Mouse (Mus musculus) MEL-GATA-1-ER (cell line): ENCODE results near the gene Cnpy3.

ENCODE experiments used
- DNase-seq: peaks from one replicate; pipeline ENCODE4 v3.0.0-alpha.2; 2012; ENCODE audit warnings: low read depth; ENCODE audit errors: extremely low read depth

Cnpy3 gene

DNA sequence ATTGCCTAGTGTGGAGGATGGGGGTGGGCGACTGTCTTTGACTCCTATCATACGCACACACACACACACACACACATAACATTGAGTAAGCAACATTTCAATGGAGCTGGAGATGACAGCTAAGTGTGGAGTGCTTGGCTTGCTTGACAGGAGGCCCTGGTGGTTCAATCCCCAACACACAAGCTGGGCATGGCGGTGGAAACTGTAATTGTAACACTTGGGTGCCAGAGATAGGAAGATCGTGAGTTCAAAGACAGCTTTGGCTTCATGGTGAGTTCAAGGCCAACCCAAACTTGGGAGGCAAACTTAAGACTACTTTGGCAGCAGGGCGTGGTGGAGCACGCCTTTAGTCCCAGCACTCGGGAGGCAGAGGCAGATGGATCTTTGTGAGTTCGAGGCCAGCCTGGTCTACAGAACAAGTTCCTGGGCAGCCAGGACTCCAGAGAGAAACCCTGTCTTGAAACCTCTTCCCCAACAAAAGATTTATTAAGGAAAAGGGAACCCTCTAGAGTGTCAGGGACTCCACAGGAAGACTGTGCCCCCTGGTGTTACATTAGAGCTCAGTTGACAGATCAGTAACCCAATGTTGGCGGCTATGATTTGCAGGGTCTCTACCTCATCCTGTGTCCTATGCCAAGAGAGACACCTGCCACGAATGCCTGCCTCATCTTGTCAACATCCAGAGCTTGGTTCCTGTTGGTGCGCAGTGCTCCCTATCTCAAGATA is 37.1 kb downstream of the Cnpy3 start:
- no peak for DNase-seq

DNA sequence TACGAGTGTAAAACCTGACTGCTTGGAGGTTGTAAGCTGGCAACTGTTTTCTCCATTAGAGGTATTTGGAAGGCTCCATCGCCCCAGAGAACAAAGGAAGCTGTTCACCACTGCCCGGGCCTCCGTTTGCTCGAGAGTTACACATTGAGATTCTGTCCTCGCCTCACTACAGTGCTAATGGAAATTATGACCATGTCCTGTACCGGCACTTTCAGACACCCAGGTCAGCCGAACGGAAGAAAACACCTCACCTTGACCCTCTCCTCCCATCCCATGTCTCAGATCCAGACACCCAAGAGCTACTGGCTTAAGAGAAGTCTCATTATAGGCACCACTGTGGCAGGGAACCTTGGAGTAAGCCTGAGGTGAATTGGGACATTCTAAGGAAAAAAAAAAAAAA is 38.2 kb downstream of the Cnpy3 start:
- no peak for DNase-seq

GRCm38 (mm10) chr17:46712442-46712841 is 39.6 kb downstream of the Cnpy3 start:
- peak; percentile 23 for DNase-seq

- no peak for DNase-seq
Observed at GRCm38 (mm10) chr17:46711612-46712271, 40.3 kb downstream of the Cnpy3 start.

DNA sequence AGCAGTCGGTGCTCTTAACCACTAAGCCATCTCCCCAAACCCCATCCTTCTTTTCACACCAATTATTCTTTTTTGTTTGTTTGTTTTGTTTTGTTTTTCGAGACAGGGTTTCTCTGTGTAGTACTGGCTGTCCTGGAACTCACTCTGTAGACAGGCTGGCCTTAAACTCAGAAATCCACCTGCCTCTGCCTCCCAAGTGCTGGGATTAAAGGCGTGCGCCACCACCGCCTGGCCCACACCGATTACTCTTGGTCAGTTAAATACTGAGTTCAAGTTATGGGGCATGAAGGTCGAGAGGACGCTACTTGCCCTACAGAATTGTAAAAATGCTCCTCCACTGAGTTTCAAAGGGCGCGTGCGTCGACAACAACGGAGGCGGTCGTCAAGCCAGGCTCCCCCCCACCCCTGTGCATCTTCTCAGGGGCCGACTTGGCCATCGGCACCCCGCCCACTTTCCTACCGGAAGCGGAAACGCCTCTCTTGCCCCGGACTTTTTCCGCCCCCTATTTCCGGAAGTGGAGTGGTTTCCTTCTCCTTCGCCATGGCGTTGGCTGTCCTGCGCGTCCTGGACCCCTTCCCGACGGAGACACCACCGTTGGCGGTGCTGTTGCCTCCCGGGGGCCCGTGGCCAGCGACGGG is 40.9 kb downstream of the Cnpy3 start, which contains the start of gene Pex6:
TSS of gene Pex6 (plus strand) at position 505 of the 639 bp plus-strand sequence.
- peak; percentile 84 for DNase-seq

- no peak for DNase-seq
Observed at GRCm38 (mm10) chr17:46706375-46707089, 45.5 kb downstream of the Cnpy3 start.

DNA sequence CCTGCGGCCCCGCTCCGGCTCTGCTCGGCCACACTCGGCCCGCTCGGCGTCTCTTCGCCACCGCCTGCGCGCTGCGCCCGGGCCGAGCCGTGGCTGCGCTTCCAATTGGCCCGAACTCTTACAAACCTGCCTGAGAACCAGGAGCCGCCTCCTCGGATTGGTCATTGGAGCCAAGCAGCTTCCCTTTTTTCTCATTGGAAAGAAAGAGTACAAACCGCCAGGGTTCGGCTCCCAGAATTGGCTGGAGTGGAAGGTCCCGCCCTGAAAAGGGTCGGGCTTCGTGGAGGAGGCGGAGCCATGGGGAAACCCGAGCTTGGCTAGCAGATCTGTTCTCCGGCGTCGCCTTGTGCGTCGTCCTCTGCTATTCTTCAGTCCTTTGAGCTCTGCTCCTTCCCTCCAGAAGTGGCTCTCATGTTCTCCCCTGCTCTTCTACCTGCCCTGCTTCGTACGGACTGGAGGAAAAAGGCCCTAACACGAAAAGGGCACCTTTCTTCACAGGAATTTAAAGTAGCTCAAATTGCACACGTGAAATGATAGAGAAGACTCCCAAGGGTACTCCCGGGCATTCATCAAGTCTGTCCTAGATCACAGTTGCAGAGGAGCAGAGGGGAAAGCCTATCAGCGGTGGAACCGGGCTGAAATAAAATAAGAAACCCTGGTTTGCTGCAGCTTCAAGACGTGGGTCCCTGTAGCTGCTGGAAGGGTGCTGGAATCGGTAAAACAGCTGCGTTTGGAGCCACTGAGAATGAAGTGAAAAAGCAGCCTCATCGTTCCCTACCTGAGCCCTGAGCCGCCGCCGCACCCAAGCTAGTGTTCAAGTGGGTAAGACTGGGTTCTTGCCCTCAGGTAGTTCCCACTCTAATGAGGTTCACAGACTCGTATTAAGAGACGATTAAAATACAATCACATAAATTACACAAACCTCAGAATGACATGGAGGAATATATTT is 46.9 kb downstream of the Cnpy3 start, which contains the start of gene Ppp2r5d:
TSS of gene Ppp2r5d (minus strand) at position 225 of the 949 bp plus-strand sequence.
- peak; percentile 98 for DNase-seq

- no peak for DNase-seq
Observed at GRCm38 (mm10) chr17:46703971-46704886, 47.8 kb downstream of the Cnpy3 start.

DNA sequence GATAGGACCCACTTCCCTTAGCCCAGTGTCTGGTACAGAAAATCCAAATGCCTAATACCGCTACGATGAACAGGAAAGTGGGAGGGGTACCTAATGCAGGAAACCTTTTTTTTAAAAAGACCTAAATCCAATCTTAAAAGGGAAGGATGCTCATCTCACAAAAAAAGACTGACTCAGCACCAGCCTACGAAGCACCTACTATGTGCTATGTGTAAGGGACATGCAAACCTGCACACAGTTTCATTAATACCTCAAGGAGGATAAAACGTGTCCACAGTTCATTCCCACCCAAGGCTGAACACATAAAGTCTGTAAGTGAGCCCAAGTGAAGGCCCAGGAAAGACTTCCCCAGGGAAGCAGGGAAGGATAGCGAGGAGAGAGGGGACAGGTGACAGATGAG is 49.5 kb downstream of the Cnpy3 start:
- no peak for DNase-seq

DNA sequence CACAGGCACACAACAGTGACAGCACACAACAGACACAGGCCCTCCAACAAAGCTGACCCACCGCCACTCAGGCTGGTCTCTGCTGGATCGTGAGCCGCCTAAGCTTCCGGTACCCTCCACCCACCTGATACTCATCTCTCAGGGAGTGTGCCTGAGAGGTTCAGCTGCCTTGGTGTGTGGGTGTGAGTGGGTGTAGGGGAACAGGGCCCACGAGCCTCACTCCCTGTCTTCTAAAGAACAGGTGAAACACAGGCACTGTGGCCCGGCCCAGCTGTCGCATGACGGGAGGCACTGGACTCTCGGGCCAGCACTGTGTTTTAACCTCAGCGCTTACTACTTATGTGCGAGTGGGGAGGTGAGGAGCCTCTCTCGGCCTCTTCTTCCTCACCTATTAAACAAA is 49.9 kb downstream of the Cnpy3 start:
- no peak for DNase-seq

GRCm38 (mm10) chr17:46701489-46701888 is 50.5 kb downstream of the Cnpy3 start:
- no peak for DNase-seq

- DNase-seq: no peak
Observed at GRCm38 (mm10) chr17:46699912-46700311, 52.1 kb downstream of the Cnpy3 start.

DNA sequence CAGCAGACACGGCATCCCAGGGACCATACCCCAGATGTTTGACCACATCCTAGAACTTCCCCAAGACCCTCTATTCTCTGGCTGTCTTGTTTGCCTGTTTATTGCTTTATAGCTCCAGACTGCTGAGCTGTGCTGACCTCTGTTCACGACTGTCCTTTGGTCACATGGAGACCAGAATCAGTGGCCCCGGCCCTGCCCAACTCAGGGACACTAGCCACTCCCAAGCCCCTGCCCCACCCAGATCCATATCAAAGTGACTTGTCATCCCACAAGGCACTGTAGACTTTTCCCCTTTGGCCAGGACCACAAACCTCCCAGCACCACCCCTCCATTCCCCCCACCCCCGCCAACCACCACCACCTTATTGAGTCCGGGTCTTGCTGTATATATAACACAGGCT is 52.8 kb downstream of the Cnpy3 start:
- DNase-seq: no peak

DNA sequence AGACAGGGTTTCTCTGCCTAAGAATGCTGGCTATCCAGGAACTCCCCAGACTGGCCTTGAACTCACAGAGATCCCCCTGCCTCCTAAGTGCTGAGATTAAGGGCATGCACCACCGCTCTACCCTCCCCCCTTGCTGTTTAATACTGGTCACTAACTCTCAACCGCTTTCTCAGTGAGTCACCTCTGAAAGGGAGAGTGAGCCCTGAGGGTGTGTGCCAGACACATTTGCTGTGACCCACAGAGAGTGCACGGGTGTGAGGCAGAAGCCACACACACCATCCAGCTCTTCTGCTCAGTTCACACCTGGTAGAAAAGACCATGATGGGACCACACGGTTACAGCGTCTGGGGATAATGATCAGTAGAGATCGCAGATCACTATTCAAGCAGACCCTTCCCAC is 53.5 kb downstream of the Cnpy3 start:
- no peak for DNase-seq

GRCm38 (mm10) chr17:46694517-46695063 is 57.4 kb downstream of the Cnpy3 start:
- DNase-seq: no peak

DNA sequence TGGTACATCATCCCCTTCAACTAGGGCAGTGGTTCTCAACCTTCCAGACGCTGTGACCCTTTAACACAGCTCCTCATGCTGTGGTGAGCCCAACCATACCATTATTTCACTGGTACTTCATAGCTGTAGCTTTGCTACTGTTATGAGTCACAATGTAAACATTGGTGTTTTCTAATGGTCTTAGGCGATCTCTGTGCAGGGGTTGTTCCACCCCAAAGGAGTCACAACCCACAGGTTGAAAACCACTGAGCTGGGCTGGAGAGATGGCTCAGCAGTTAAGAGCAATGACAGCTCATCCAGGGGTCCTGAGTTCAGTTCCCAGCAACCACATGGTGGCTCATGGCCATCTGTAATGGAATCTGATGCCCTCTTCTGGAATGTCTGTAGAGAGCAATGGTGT is 60.6 kb downstream of the Cnpy3 start:
- no peak for DNase-seq

DNA sequence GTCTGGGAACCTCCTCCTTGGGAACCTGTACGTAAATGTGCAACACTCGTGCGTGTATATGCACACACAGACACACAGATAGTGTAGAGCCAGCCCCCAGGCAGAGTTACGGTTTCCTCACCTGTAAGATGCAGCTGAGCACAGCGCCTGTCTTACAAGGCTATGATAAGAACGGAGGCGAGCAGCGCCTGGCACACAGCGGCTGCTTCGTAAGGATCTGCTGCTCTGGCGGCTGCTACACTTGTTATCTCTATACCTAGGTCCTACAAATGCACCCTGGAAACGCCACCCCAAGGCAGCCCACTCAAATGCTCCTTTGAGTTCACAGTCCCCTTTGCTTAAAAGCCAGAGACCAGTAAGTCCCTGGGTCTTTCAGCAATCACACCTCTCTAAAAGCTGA is 61.3 kb downstream of the Cnpy3 start:
- no peak for DNase-seq

- no peak for DNase-seq
Observed at GRCm38 (mm10) chr17:46685913-46686312, 66.1 kb downstream of the Cnpy3 start.
